Mouse (Mus musculus) neural tube, embryonic 11.5 days (tissue): ENCODE measurements at regions not wholly inside any gene's neighbourhood (a gene's known extent, or its start where the extent isn't known, plus 50 kb on each side); places are given as distances from the start of the nearest gene placed in this dataset.
A peak's percentile ranks its signal among the peaks of the same experiment; 100 is the strongest.
"Not testable (repeated sequence)": the region's sequence is repeated elsewhere in the genome, so short reads cannot be mapped to it uniquely, and the experiment has no call there.

ENCODE experiments used
- ATAC-seq: fragments of 200-750 bp; cut with Nextera tagmentation; 2 replicates; pipeline ENCODE4 v1.8.0; 2017; ENCODE audit warnings: moderate number of reproducible peaks, mild to moderate bottlenecking, moderate TSS enrichment, moderate library complexity; ENCODE audit not compliant: insufficient read depth, low FRiP score, low TSS enrichment
- DNase-seq: peaks from one replicate; pipeline ENCODE4 v3.0.0-alpha.2; 2015; ENCODE audit warnings: low spot score
- H3K27ac ChIP-seq: fragments of 300-500 bp; sonication (generic); 2 replicates; pipeline ENCODE4 v1.5.1; 2014; ENCODE audit warnings: low read depth, mild to moderate bottlenecking, low read length
- H3K27me3 ChIP-seq: fragments of 300-500 bp; sonication (generic); 2 replicates; pipeline ENCODE4 v1.6.1; 2014; ENCODE audit warnings: mild to moderate bottlenecking, low read length, mixed read lengths; ENCODE audit not compliant: control insufficient read depth, insufficient read depth
- H3K36me3 ChIP-seq: fragments of 300-500 bp; sonication (generic); 2 replicates; pipeline ENCODE4 v1.6.1; 2014; ENCODE audit warnings: mild to moderate bottlenecking, low read length, moderate library complexity, mixed read lengths; ENCODE audit not compliant: control insufficient read depth, insufficient read depth
- H3K4me1 ChIP-seq: fragments of 300-500 bp; sonication (generic); 2 replicates; pipeline ENCODE4 v1.6.1; 2014; ENCODE audit warnings: low read length, mixed read lengths; ENCODE audit not compliant: control insufficient read depth, insufficient read depth
- H3K4me2 ChIP-seq: fragments of 300-500 bp; sonication (generic); 2 replicates; pipeline ENCODE4 v1.6.1; 2014; ENCODE audit warnings: low read depth, mild to moderate bottlenecking, moderate library complexity
- H3K4me3 ChIP-seq: fragments of 300-500 bp; sonication (generic); 2 replicates; pipeline ENCODE4 v1.5.1; 2014; ENCODE audit warnings: low read depth, low read length
- H3K9ac ChIP-seq: fragments of 300-500 bp; sonication (generic); 2 replicates; pipeline ENCODE4 v1.6.1; 2014; ENCODE audit warnings: mild to moderate bottlenecking, low read length
- H3K9me3 ChIP-seq: fragments of 300-500 bp; sonication (generic); 2 replicates; pipeline ENCODE4 v1.6.1; 2016; ENCODE audit warnings: low read length; ENCODE audit not compliant: control insufficient read depth
- WGBS: fragments of 180-500 bp; shearing (Covaris S2); extraction: QIAGEN DNeasy Blood & Tissue Kit; methylation state at CpG from one replicate; pipeline ENCODE4 v1.1.7; 2014; 5-methylcytosine and 5-hydroxymethylcytosine counted together

DNA sequence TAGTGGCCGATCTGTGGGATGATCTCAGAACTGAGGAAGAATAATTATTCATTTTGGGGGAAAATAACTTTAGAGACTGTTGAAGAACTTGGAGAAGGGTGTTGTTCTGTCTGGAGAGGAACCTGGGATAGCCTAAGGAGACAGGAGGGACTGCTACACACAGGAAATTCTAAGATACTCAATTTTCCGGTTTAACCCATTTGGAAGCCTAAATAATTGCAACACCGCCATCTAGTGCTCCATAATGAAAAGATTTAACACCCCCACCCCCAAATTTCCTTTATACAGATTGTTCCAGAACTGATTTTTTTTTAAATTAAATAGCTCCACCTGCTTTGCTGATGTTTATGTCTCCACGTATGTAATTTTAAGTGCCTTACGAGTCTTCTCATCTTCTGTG is 157.2 kb upstream of the Adgra3 start:
- no peak overlapping the region for H3K4me3 ChIP-seq
- no peak overlapping the region for H3K9ac ChIP-seq
- H3K27ac ChIP-seq = no peak overlapping the region
- no peak overlapping the region for H3K4me2 ChIP-seq
- no peaks in the 10 kb centered on the region for H3K36me3 ChIP-seq
- H3K4me1 ChIP-seq = no peaks in the 10 kb centered on the region
- DNase-seq (no peak), ATAC-seq (no peak)
- H3K27me3 ChIP-seq = no peaks in the 10 kb centered on the region
- 44% methylated on average over 5 of the region's 5 CpGs for WGBS
- H3K9me3 ChIP-seq = no peaks in the 10 kb centered on the region

DNA sequence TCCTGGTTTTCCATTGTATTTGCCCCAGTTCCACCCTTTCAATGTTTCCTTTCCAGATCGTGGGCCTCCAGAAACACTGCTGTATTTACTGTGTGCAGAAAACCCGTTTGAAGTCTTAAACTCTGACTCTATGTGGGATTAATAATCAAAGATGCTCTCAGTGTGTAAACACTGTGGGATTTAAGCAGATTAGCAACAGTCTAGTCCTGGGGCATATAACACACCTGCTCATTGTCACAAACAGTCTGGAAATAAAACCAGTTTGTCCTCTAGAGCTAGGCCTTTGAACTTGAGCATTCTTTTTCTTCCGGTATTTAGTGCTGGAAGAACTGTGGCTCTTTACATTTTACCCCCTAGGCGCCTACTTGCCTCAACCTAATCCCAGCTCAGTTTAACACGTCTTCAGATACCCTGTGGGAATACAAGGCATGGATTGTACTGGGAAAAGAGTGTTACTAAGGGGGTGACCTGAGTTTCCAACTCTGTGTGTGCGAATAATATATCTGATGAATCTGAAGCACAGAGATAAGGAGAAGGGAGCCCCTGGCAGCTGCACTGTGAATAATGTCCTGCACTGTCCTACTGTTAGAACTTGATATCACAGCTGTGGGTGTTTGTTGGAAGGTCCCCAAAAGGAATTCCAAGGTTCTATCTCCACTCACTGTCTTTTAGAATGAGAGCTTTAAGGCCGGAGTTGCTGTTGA is 143.7 kb upstream of the Adgra3 start:
- DNase-seq (no peak), ATAC-seq (no peak)
- no peaks in the 10 kb centered on the region for H3K4me1 ChIP-seq
- H3K27ac ChIP-seq = no peak overlapping the region
- H3K9me3 ChIP-seq = no peaks in the 10 kb centered on the region
- H3K4me3 ChIP-seq = no peak overlapping the region
- no peak overlapping the region for H3K4me2 ChIP-seq
- H3K36me3 ChIP-seq = no peaks in the 10 kb centered on the region
- WGBS = 78% methylated on average over 7 of the region's 7 CpGs
- H3K9ac ChIP-seq = no peak overlapping the region
- no peaks in the 10 kb centered on the region for H3K27me3 ChIP-seq

DNA sequence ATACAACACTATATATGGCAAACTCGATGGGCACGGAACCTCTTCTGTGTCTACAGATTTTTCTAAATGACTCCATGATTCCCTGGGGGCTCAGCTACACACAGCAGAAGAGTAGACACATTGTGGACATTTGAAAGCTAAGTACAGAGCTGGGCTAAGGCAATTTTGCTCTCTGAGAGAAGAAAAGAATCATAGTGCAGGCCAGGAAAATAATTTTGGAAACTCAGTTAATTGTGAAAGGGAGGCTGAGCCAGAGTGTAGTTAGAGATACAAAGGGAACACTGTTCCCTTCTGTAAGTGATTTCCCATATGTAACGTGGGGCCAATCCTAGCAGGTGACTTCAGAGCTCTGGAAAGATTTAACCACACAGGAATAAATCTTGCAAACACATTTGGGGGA is 137.6 kb upstream of the Adgra3 start:
- H3K9ac ChIP-seq = no peak overlapping the region
- 68% methylated on average over 3 of the region's 3 CpGs for WGBS
- ATAC-seq = no peak

DNA sequence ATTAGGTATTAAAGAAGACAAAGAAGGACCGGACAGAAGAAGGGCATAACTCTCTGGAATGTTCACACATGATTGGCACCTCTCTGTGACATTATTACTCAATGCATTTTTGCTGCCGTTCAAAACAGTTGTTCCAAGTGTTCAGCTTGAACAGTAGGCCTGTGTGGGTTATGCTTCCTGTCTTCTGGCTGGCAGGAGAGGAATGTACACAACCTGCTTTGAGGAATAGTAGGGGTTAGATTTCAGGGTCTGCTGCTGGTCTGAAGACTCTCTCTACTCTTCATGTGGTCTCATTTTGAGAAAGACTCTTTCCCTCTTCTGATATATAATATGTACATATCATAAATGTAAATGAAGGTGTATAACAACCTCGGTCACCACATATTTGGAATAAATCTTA is 137.2 kb upstream of the Adgra3 start:
- ATAC-seq = no peak
- Histone ChIP-seq H3K27me3 (no peaks in the 10 kb centered on the region), H3K4me2 (no peak overlapping the region), H3K9me3 (no peaks in the 10 kb centered on the region), H3K4me3 (no peak overlapping the region), H3K4me1 (no peaks in the 10 kb centered on the region), H3K36me3 (no peaks in the 10 kb centered on the region), H3K9ac (no peak overlapping the region), H3K27ac (peak overlapping the region; percentile 44; the same call in 1 of the 2 replicates)
- DNase-seq = no peak
- WGBS = 47% methylated on average over 3 of the region's 3 CpGs

More for the DNA sequence above, 137.6 kb upstream of the Adgra3 start:
- H3K4me2 ChIP-seq = no peak overlapping the region
- H3K27me3 ChIP-seq = no peaks in the 10 kb centered on the region
- no peak for DNase-seq
- H3K36me3 ChIP-seq = no peaks in the 10 kb centered on the region
- H3K9me3 ChIP-seq = no peaks in the 10 kb centered on the region
- H3K4me1 ChIP-seq = no peaks in the 10 kb centered on the region
- H3K27ac ChIP-seq = peak overlapping the region; percentile 35; the same call in 1 of the 2 replicates
- H3K4me3 ChIP-seq = no peak overlapping the region

DNA sequence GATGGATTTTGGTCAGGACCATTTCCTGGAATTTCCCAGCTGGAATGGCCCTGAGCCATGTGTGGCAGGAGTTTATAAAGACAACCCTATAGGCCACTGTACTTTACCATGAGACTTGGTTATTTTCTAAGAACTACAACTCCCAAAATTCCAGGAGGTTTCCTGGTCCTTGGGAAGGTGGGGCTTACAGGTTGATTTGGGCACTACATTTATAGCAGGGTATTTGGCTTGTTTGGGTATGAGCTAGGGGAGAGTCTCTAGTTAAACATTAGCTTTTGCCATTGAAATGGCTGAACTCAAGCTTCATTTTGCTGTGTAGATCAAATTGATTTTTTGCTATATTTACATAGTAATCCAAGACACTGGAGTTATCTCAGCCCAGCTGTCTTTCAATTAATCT is 130.6 kb upstream of the Adgra3 start:
- Histone ChIP-seq H3K9me3 (no peaks in the 10 kb centered on the region), H3K27ac (no peak overlapping the region), H3K4me2 (no peak overlapping the region), H3K4me1 (no peaks in the 10 kb centered on the region), H3K27me3 (no peaks in the 10 kb centered on the region), H3K9ac (no peak overlapping the region), H3K4me3 (no peak overlapping the region), H3K36me3 (no peaks in the 10 kb centered on the region)
- DNase-seq = no peak
- ATAC-seq = no peak

DNA sequence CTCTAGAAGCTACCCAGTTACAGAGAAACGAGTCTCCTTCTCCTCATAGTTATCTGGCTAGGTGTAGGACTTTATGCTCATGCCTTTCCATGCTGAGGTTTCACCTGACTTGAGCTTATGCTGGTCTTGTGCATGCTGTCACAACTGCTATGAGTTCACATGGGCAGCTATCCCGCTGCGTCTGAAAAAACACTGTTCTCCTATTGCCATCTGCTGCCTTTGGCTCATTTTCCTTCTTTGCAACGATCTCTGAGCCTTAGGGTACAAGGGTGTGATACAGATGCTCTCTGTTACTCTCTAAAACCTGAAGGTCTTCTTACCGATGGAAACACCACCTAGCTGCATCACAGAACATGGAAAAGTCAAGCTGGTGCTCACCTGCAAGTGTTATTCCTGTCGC is 123.9 kb upstream of the Adgra3 start:
- H3K27ac ChIP-seq = no peak overlapping the region
- no peak overlapping the region for H3K4me3 ChIP-seq
- no peaks in the 10 kb centered on the region for H3K4me1 ChIP-seq
- no peak overlapping the region for H3K9ac ChIP-seq
- H3K36me3 ChIP-seq = no peaks in the 10 kb centered on the region
- 90% methylated on average over 6 of the region's 6 CpGs for WGBS
- H3K4me2 ChIP-seq = no peak overlapping the region
- ATAC-seq (no peak), DNase-seq (no peak)
- H3K27me3 ChIP-seq = no peaks in the 10 kb centered on the region
- no peaks in the 10 kb centered on the region for H3K9me3 ChIP-seq

DNA sequence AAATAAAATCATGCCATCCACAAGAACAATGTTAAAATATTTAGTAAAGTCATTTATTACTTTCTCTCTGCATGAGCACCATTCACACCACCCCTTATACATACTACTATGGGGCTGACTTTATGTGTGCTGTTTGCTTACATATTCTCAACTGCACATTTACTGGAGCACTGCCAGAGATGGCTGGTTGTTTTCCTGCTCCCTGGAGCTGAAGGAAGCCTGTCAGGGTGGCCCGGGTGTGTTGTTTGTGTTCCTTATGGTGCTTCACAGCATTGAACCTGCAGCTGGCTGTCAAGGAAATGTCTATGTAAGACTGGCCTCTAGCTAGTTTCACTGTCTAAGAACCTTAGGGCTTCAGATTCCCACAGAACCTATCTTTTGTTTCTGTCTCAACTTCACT is 97.8 kb upstream of the Adgra3 start:
- no peak overlapping the region for H3K27ac ChIP-seq
- 61% methylated on average over 1 of the region's 1 CpGs for WGBS
- no peak for DNase-seq
- H3K36me3 ChIP-seq = no peaks in the 10 kb centered on the region
- ATAC-seq = no peak
- no peak overlapping the region for H3K4me2 ChIP-seq
- H3K9ac ChIP-seq = no peak overlapping the region
- H3K9me3 ChIP-seq = no peaks in the 10 kb centered on the region
- no peaks in the 10 kb centered on the region for H3K27me3 ChIP-seq
- no peak overlapping the region for H3K4me3 ChIP-seq
- no peaks in the 10 kb centered on the region for H3K4me1 ChIP-seq

DNA sequence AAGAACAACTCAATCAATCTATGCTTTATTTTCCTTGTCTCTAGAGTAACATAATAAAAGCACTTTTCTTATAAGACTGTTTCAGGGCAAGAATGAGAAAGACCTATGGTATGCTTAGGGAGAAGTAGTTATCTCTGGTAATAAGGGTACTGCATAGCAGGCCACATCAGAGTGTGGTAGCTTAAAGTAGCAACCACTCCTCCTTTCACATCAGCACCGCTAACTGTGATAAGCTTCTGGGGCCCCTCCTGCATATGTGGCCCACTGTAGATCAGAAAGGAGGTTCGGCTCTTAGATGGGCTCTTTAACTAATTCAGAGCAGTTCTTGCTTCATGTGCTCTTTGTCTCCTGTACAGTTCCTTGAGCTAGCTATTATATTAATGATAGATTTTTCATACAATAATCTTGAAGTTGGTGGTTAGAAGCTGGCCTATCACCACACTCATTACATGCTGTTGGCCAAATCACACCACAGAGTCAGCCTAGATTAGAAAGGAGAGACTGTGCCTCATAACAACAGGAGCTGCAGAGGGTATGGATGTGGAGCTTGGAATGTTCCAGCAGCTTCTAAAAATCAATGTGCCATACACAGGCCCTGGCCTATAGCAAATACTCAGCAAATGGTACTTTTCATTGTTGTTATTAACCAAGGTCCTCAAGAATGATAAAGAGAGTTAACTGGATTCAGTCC is 96.5 kb upstream of the Adgra3 start:
- H3K36me3 ChIP-seq, H3K4me2 ChIP-seq, H3K9me3 ChIP-seq, ATAC-seq, H3K9ac ChIP-seq, DNase-seq, H3K27ac ChIP-seq, H3K4me1 ChIP-seq, H3K27me3 ChIP-seq, H3K4me3 ChIP-seq: not testable (repeated sequence)
- 95% methylated on average over 2 of the region's 2 CpGs for WGBS

DNA sequence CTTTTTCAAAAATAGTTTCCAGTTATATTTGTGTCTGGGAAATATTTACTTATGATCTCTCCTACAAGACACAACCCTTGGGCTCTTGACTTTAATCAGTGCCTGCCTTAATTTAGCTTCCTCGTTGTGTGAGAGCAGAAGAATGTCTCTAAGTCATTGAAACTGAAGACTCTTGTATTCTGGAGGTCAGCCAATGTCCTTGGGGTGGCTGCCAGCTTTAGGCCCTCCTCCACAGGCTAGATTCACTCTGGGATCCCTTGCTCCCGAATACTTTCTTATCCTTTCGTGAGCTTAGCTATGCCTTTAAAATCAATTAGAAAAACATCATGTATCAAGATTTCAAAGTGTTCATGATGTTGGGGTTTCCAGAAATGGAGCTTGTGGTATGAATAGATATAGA is 88.1 kb upstream of the Adgra3 start:
- no peak overlapping the region for H3K9ac ChIP-seq
- no peak for ATAC-seq
- H3K4me3 ChIP-seq = no peak overlapping the region
- no peaks in the 10 kb centered on the region for H3K36me3 ChIP-seq
- no peak overlapping the region for H3K27ac ChIP-seq
- 84% methylated on average over 3 of the region's 3 CpGs for WGBS
- no peak overlapping the region for H3K4me2 ChIP-seq
- DNase-seq = no peak
- no peaks in the 10 kb centered on the region for H3K27me3 ChIP-seq
- no peaks in the 10 kb centered on the region for H3K4me1 ChIP-seq
- no peaks in the 10 kb centered on the region for H3K9me3 ChIP-seq
